Mouse (Mus musculus) frontal cortex, adult 2 months (tissue): ENCODE data around the gene Skil. TPM values are rescaled to one million over a fixed set of nuclear protein-coding genes. Genes with fewer than 3 reads are reported as not detected.

Experiments
- DNase-seq, 2 experiments: peaks; one replicate each; pipeline ENCODE4 v3.0.0; 2022; ENCODE audit warnings: low spot score in 1 of 2; ENCODE audit errors: extremely low spot score in 1 of 2
- polyA plus RNA-seq: library from polyadenylated mRNA; depleted of rRNA; stranded (reverse); fragments of >200 nt; gene quantifications from 2 replicates; pipeline ENCODE4 v1.2.3, GENCODE M21; 2012; rRNA removed

Skil gene
- 19.8 and 20.0 TPM in 2 replicates for polyA plus RNA-seq

- DNase-seq, result peak; percentile 80 to 92
Measured at GRCm38 (mm10) chr3:31094531-31095178, at the start of gene Skil. Skil (plus strand) TSS chr3:31095058.

DNA sequence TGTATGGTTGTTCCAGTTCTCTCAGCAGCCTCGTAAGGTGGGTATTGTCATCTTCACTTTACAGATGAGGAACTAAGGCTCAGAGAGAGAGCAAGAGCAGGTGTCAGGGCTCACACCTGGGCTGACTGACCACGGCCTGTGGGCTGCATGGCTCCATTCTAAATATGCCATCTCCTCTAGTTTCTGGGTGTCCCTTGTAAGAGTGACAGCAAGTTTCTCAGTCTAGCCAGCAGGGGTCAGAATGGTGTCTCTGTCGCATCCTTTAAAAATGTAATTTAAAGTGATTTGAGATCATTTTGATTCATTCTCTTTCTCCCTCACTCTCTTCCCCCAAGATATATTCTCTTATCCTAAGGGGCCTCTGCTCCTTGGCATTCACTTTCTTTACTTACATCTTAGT lies 47.6 kb upstream of the Skil start:
- peak in 1 of 2 experiments; percentile 30 for DNase-seq

DNA sequence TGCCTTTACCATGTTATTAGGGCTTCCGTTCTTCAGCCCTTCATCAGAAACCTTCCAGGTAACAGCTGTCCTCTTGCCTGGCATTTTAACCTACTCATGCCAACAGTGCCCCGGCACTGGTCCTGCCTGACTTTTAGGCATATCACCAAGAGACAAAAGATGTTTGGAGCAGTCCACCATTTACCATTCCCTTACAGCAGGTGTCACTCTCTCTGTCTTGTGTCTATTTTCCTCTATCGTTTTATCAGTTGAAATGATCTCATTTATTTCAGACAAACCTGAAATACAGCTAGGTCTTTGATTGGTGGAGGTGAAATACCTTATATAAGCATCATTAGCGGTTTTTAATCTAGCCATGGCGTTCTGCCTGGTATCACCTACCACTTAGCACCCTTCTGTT lies 45.8 kb upstream of the Skil start:
- no peak for DNase-seq

DNA sequence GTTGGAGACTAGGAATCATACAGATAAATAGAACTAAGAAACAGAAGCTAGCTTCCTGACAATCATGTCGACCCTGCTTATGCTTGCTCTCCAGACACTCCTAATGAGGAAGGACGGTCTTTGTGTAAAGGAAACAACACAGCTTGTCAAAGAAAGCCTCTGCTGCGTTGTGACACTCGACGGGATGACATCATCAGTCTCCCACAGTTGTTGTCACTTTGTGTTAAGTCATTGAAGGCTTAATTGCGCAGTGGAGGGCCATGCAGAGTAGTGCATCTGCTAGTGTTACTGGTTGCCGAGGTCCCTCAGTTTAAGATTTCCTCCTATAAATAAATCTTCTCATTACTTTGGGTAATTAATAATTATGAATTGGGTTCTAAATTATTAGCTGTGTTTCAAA lies 44.5 kb upstream of the Skil start:
- no peak for DNase-seq

DNA sequence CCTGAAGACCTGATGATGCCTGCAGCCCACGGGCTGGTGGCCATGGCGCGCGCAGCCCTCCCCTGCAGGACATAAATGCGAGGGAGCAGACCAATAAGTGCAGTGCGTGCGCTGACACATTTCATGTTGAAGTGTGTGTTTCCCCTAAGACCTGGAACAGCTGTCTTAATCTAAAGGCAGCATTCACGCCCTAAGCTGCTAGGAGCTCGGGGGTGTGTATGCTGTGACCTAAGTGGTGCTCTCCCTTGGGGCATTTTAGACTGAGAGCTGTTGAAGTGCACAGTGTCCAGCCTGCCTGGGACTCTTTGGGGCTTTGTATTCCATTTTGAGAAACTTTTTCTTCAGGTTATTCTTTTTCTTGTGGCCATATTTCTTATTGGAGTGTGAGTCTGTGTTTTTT lies 43.1 kb upstream of the Skil start:
- no peak for DNase-seq

DNA sequence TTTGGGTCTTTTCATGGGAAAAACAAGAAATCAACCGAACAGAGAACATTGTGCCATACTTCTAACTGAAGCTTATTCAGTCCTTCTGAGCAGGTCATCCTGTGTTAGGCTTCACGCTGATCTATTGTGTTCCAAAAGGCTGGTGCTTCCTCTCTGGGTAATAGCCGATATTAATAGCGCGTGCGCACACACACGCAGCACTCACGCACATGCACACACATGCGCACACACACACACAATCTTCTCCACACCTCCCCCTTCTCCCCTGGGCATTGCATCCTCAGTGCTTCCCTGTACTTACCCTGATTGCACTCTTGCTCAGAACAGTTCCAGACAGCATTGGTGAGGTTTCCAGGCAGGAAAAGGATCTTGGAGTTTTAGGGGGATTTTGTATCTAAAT lies 41.7 kb upstream of the Skil start:
- no peak for DNase-seq

- DNase-seq, result no peak
Measured at GRCm38 (mm10) chr3:31054888-31055287, 40.0 kb upstream of the Skil start.

- no peak for DNase-seq
Measured at GRCm38 (mm10) chr3:31056047-31056650, 38.7 kb upstream of the Skil start.

- peak; percentile 74 to 90 for DNase-seq
Measured at GRCm38 (mm10) chr3:31056651-31057627, 37.9 kb upstream of the Skil start.

DNA sequence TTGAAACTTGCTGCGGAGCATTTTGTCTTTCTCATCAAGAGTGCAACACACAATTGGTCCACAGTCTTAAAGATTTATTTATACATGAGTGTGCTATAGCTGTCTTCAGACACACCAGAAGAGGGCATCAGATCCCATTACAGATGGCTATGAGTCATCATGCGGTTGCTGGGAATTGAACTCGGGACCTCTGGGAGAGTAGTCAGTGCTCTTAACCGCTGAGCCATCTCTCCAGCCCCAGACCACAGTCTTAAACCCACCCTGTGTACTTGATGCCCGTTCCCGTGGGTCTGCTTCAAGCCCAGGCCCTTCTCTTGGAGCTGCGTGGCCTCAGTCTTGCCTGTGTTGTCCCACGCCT lies 34.1 kb upstream of the Skil start:
- no peak for DNase-seq

DNA sequence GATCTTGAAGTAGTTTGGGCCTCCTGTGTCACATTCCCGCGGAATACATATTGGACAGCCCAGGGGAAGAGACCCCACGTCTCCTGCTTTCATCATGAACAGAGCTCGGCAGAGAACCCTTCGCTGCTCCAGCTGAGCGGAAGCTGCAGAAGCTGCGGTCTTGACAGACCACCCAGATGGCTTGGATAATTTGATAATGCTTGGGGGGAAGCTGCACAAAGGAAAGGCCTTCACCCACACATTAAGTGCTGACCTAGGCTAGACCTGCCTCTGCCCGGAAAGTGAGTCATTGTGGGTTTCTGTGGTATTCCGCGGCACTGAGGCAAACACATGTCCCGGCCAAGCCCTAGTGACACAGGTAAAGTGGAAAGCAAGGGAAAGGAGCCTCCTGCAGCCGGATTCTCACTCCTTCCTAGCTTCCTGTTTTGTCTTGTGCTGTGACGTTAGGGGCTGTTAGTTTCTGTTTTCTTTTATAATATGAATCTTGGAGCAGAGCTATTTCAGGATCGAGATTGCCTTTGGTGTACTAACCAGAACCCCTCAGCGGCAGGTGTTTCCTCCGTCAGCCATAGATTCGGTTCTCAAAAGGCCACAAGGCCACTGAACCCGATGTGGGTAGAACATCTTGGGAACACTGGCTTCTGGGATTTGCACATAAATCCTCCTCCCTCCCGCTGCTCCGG lies 33.6 kb upstream of the Skil start:
- DNase-seq, result no peak

DNA sequence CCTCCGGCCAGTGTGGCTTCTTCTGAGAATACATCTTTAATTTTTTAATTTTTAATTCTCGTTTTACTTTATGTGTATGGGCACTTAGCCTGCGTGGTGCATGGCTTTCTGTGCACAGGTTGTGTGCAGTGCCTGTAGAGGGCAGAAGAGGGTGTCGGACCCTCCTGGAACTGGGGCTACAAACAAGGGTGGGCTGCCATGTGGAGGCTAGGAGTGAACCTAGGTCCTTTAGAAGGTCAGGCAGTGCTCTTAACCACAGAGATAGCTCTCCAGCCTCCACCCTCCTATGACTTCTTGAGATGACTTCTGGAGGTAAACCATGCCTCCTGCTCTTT lies 33.1 kb upstream of the Skil start:
- no peak for DNase-seq

DNA sequence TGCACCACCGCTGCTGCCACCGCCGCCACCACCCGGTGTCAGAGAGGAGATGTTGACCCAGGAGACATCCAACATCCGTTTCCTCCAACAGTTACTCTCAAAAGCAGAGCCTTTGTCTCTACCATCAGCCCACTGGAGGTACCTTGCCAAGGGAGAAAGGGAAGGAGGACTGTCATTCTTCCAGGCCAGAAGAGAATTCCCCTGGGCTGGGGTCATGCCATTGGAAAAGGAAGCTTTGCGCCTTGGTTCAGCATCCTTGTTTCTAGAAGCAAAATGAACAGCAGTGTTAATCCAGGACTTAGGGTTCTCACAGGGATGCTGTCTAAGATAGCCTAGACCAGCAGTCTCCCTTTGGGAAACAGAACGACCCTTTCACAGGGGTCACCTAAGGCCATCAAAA lies 32.5 kb upstream of the Skil start:
- no peak for DNase-seq

GRCm38 (mm10) chr3:31068482-31068881 lies 26.4 kb upstream of the Skil start:
- DNase-seq, result peak in 1 of 2 experiments; percentile 59

- no peak for DNase-seq
Measured at GRCm38 (mm10) chr3:31071804-31072203, 23.1 kb upstream of the Skil start.

GRCm38 (mm10) chr3:31075808-31076207 lies 19.1 kb upstream of the Skil start:
- DNase-seq, result no peak

- DNase-seq, result no peak
Measured at GRCm38 (mm10) chr3:31077068-31077703, 17.7 kb upstream of the Skil start.

- DNase-seq, result no peak
Measured at GRCm38 (mm10) chr3:31079450-31079849, 15.4 kb upstream of the Skil start.

DNA sequence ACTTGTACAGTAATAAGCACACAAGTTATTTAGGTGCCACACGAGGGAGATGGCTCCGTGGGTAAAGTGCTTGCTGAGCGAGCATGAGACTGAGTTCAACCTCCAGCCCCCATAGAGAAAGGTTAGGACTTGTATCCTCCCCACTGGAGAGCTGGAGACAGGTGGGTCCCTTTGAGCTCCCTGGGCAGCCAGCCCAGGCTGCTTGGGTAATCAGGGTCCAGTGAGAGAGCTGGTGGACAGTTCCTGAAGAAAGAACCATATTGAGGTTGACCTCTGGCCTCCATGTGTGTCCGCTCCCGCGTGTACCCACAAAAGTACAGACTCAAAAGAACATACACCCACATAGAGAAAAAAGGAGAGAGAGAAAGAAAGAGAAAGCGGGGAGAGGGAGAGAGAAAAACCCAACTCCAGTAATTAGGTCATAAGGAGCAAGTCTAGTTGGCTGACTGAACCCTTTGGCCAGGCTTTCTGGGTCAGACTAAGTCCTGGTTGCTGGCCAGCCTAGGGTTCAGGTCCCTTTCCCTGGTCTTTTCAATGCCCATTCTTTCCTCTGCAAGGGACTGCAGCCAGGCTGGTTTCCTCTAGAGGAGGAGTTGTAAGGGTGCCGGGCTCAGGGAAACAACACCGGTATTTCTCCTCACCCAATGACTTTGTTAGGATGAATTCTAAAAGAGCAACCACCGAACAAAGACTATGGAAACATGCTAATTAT lies 13.9 kb upstream of the Skil start:
- peak in 1 of 2 experiments; percentile 37 for DNase-seq
